Mouse (Mus musculus): ENCODE results near the gene Olfr418. TPM values are rescaled to one million over a fixed set of nuclear protein-coding genes. Genes with fewer than 3 reads are reported as not detected.
"Not testable (repeated sequence)": the region's sequence is repeated elsewhere in the genome, so short reads cannot be mapped to it uniquely, and the experiment has no call there.

Gene Olfr418
- not detected in 2 replicates for polyA plus RNA-seq (2015; fragmentation: Nextera tagmentation; extraction: Ambion mirVana)

DNA sequence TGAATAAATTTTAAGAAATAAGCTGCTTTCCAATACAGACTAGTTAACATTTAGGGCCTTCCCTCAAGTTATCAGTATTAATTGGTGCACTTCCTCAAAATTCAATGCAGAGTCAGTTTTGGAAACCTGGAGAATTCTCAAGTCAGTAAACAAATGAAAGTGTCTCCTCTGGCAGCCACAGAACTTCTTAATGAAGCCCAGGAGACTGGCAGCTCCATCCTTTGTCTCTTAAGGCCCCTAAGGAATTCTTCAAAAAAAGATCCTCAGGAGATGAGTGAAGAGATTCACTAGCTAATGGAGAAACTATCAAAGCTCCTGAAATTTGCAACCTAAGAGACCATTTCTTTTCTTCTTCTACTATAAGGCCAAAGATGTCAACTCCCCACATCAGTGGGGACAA, at the start of gene Olfr418:
TSS of gene Olfr418 (plus strand) at position 301 of the 400 bp plus-strand sequence.
- H3K9me3 ChIP-seq (replicated peaks) = no peaks in the 10 kb centered on the region
- no peak within 1 kb of the TSS for H3K4me3 ChIP-seq (replicated peaks)
- ATAC-seq (ENCODE audit: low read depth) (no peak), DNase-seq (no peak)
- no peak within 1 kb of the TSS for H3K27ac ChIP-seq
- H3K36me3 ChIP-seq = no peaks in the 10 kb centered on the region
- no peaks in the 10 kb centered on the region for H3K27me3 ChIP-seq
- no peaks in the 10 kb centered on the region for H3K4me1 ChIP-seq (replicated peaks)
- H3K4me2 ChIP-seq = no peak within 1 kb of the TSS
- H3K9ac ChIP-seq = no peak within 1 kb of the TSS

DNA sequence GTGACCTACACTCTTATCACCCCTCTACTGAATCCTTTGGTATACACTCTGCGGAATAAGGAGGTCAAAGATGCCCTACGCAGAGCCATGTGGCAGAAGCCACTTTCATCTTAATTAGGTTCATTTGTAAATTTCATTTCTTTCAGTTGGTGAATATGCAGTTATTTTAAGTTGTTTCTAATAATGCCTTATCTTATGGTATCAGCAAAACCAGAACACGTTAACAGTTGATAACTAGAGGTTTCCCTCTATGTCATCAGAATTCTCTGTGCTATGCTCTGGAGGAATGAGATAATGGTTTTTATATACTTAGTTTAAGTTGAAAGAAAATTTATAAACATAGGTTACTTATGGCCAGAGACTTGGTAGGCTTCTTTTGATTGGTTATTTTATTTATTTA, 49.3 kb upstream of the Olfr418 start:
- Histone ChIP-seq H3K4me3 (replicated peaks) (no peak overlapping the region), H3K27me3 (no peaks in the 10 kb centered on the region), H3K4me2 (no peak overlapping the region), H3K36me3 (no peaks in the 10 kb centered on the region), H3K9ac (no peak overlapping the region), H3K4me1 (replicated peaks) (no peaks in the 10 kb centered on the region), H3K27ac (no peak overlapping the region), H3K9me3 (replicated peaks) (no peaks in the 10 kb centered on the region)
- DNase-seq (no peak), ATAC-seq (ENCODE audit: low read depth) (no peak)
- WGBS (ENCODE audit: insufficient replicate concordance) = 64% methylated on average over 3 of the region's 3 CpGs

DNA sequence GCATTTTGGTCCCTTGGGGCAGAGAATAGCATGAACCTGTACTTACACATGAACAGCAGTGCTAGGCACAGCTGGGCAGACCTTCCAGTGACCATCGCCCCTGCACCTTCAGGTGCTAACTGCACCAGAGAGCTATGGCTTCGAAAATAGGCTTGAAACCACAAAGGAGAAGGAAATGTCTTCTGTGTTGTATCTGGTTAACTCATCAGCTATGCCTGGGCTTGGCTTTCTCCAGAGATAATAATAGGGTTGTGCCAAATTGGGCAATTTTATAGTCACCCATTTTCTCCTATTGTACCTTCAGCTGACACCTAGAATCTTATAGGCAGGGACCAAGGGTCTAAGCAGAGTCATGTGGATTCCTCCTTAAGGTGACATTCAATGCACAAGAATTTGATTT, 38.7 kb upstream of the Olfr418 start, which contains the start of gene Fcer1a:
TSS of gene Fcer1a (minus strand) at position 134 of the 400 bp plus-strand sequence.
- Histone ChIP-seq H3K4me3 (replicated peaks) (no peak within 1 kb of the TSS), H3K4me2 (no peak within 1 kb of the TSS), H3K4me1 (replicated peaks) (no peaks in the 10 kb centered on the region), H3K9ac (no peak within 1 kb of the TSS), H3K36me3 (no peaks in the 10 kb centered on the region), H3K9me3 (replicated peaks) (no peaks in the 10 kb centered on the region), H3K27ac (no peak within 1 kb of the TSS), H3K27me3 (no peaks in the 10 kb centered on the region)
- no peak for ATAC-seq (ENCODE audit: low read depth)
- 16% methylated on average over 2 of the region's 2 CpGs for WGBS (ENCODE audit: insufficient replicate concordance)
- no peak for DNase-seq

DNA sequence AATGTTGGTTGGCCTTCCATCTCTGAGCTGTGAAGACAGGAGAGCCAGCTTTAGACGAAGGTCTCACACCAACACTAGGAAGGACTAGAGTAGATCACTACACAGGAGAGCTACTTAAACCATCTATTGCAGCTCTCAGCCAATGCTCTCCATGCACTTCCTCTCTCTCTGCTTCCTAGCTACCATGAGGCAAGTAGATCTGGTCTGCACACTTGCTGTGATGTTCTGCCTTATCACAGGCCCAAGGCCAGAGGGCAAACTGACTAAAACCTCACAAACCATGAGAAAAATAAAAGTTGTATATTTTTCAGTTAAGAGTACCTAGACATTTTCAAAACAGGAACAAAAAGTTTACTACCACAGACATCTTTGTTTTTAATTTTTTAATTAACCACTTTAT, 28.8 kb upstream of the Olfr418 start:
- not testable (repeated sequence) for H3K27ac ChIP-seq; H3K4me1 ChIP-seq (replicated peaks); H3K9me3 ChIP-seq (replicated peaks); H3K36me3 ChIP-seq; H3K27me3 ChIP-seq; ATAC-seq (ENCODE audit: low read depth); H3K4me2 ChIP-seq; DNase-seq; H3K9ac ChIP-seq; H3K4me3 ChIP-seq (replicated peaks)
- WGBS (ENCODE audit: insufficient replicate concordance) = 48% methylated on average over 1 of the region's 1 CpGs

DNA sequence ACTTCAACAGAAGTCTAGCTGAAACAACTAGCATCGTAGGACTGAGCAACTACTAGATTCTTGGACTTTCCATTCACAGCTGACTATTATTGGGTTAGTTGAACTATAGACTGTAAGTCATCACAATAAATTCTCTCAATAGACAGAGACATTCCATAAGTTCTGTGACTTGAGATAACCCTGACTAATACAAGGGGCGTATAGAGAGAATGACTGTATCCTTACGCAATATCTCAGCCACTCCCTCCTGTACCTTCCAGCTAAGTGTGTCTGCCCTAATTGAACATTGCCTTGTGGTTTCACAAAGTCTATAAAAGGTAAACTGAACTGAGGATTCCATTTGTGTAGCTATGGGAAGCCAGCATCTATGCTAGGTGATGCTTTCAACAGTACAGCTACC, 15.9 kb upstream of the Olfr418 start:
- 61% methylated on average over 3 of the region's 3 CpGs for WGBS (ENCODE audit: insufficient replicate concordance)

GRCm38 (mm10) chr1:173277677-173278076, 11.9 kb downstream of the Olfr418 start, which contains the start of gene Mptx2:
Mptx2 (minus strand) TSS chr1:173277777.
- WGBS (ENCODE audit: insufficient replicate concordance) = 54% methylated on average over 3 of the region's 3 CpGs

More for the DNA sequence above, 15.9 kb upstream of the Olfr418 start:
- Histone ChIP-seq H3K36me3 (no peaks in the 10 kb centered on the region), H3K4me2 (no peak overlapping the region), H3K27ac (no peak overlapping the region), H3K9ac (no peak overlapping the region), H3K27me3 (no peaks in the 10 kb centered on the region), H3K9me3 (replicated peaks) (no peaks in the 10 kb centered on the region), H3K4me3 (replicated peaks) (no peak overlapping the region), H3K4me1 (replicated peaks) (no peaks in the 10 kb centered on the region)
- DNase-seq (no peak), ATAC-seq (ENCODE audit: low read depth) (no peak)

GRCm38 (mm10) chr1:173302795-173303194, 37.0 kb downstream of the Olfr418 start:
- 40% methylated on average over 3 of the region's 3 CpGs for WGBS (ENCODE audit: insufficient replicate concordance)
- not testable (repeated sequence) for H3K27ac ChIP-seq; ATAC-seq (ENCODE audit: low read depth); H3K4me1 ChIP-seq (replicated peaks); H3K4me3 ChIP-seq (replicated peaks); H3K9ac ChIP-seq; H3K36me3 ChIP-seq; DNase-seq; H3K27me3 ChIP-seq; H3K4me2 ChIP-seq; H3K9me3 ChIP-seq (replicated peaks)

More at GRCm38 (mm10) chr1:173277677-173278076, 11.9 kb downstream of the Olfr418 start, which contains the start of gene Mptx2:
- Histone ChIP-seq H3K9ac (no peak within 1 kb of the TSS), H3K36me3 (no peaks in the 10 kb centered on the region), H3K4me2 (no peak within 1 kb of the TSS), H3K27me3 (no peaks in the 10 kb centered on the region), H3K9me3 (replicated peaks) (no peaks in the 10 kb centered on the region), H3K27ac (no peak within 1 kb of the TSS), H3K4me1 (replicated peaks) (no peaks in the 10 kb centered on the region), H3K4me3 (replicated peaks) (no peak within 1 kb of the TSS)
- DNase-seq (no peak), ATAC-seq (ENCODE audit: low read depth) (no peak)

DNA sequence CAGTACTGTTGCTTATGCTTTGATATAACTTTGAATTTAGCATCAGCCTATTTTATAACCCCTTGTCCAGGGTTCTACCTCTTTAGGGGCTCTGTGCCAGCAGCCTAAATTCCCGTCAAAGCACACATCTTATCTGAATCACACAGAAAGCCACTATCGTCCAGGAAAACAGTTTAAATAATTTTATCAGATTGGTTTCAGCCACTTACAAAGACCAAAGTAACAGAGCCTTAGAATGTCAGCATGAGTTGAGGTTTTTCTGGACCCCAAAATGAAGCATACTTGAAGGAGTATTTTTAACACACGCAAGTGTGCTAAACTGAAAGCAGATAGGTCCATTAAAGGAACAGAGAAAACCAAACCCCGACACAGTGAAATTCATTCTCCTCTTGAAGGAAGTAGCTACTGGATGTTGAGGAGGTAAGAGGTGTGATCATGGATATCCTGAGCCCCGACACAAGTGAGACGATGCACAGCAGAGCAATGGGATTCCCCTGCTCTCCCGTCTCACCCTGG, 47.8 kb downstream of the Olfr418 start:
- H3K4me3 ChIP-seq (replicated peaks); H3K27me3 ChIP-seq; DNase-seq; H3K36me3 ChIP-seq; ATAC-seq (ENCODE audit: low read depth); H3K4me1 ChIP-seq (replicated peaks); H3K27ac ChIP-seq; H3K4me2 ChIP-seq; H3K9ac ChIP-seq; H3K9me3 ChIP-seq (replicated peaks): not testable (repeated sequence)
- 51% methylated on average over 7 of the region's 7 CpGs for WGBS (ENCODE audit: insufficient replicate concordance)

DNA sequence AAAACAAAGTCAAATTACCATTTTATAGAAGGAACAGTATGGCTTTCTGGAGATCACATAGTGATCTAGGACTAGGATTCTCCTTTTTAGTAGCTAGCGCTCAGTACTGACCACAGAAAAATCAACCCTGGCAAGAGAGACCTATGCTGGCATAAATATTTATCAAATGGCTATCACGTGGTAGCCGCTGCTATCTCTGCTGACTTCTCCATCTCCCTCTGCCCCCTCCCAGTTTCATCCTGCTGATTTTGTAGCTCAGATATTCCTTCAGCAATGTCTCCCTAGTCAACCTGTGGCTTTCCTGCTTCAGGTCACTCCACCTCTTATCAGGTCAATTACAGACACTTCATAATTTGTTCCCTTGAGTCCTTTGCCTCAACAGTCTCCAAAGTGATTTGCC, 49.9 kb downstream of the Olfr418 start:
- H3K9me3 ChIP-seq (replicated peaks) = no peaks in the 10 kb centered on the region
- H3K4me3 ChIP-seq (replicated peaks) = no peak overlapping the region
- H3K4me2 ChIP-seq = no peak overlapping the region
- no peaks in the 10 kb centered on the region for H3K27me3 ChIP-seq
- ATAC-seq (ENCODE audit: low read depth) (no peak), DNase-seq (no peak)
- H3K27ac ChIP-seq = no peak overlapping the region
- WGBS (ENCODE audit: insufficient replicate concordance) = 66% methylated on average over 3 of the region's 3 CpGs
- no peaks in the 10 kb centered on the region for H3K36me3 ChIP-seq
- no peak overlapping the region for H3K9ac ChIP-seq
- 0 out of 2 replicates have a peak, but pooled peaks cover 6% of the 10 kb centered on the region for H3K4me1 ChIP-seq (replicated peaks)

GRCm38 (mm10) chr1:173317925-173318477, 52.2 kb downstream of the Olfr418 start:
- no peak for DNase-seq
- Histone ChIP-seq H3K4me3 (replicated peaks) (no peak overlapping the region), H3K27me3 (no peaks in the 10 kb centered on the region), H3K9ac (no peak overlapping the region), H3K36me3 (no peaks in the 10 kb centered on the region), H3K9me3 (replicated peaks) (no peaks in the 10 kb centered on the region), H3K27ac (no peak overlapping the region), H3K4me1 (replicated peaks) (0 out of 2 replicates have a peak, but pooled peaks cover 6% of the 10 kb centered on the region), H3K4me2 (no peak overlapping the region)
- no peak for ATAC-seq (ENCODE audit: low read depth)
- 52% methylated on average over 2 of the region's 2 CpGs for WGBS (ENCODE audit: insufficient replicate concordance)

DNA sequence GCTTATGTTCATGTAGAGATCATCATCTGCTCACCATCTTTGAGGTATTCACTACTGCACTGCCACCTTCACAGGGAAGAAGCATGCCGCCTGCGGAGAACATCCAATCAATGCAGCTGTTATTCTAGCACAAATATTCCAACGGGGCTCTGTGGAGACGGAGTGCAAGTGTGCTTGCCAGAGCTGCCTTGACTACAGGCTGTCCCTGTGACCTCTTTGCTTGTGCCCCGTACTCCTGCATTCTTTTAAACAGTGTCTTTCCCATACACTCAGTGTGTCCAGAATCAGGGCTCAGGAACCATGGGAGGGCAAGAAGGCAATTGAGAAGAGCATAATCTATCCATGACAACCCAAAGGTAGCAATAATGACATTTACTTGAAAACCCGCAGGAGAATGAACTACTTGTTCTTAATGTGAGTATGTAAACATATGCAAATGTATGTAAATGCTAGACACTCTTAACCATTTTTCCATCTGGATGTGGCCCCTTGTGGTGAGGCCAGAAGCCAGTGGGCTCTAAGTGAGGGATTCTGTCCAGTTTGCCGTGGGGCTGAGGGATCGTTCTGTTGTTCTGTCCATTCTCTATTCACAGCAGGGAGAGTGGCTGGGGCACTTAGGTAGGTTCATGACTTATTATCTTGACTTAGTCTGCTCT, 55.9 kb downstream of the Olfr418 start:
- DNase-seq = no peak
- H3K9ac ChIP-seq = no peak overlapping the region
- H3K9me3 ChIP-seq (replicated peaks) = no peaks in the 10 kb centered on the region
- H3K27me3 ChIP-seq = no peaks in the 10 kb centered on the region
- no peak overlapping the region for H3K27ac ChIP-seq
- no peak overlapping the region for H3K4me3 ChIP-seq (replicated peaks)
- WGBS (ENCODE audit: insufficient replicate concordance) = 71% methylated on average over 8 of the region's 8 CpGs
- H3K36me3 ChIP-seq = no peaks in the 10 kb centered on the region
- no peak for ATAC-seq (ENCODE audit: low read depth)
- H3K4me1 ChIP-seq (replicated peaks) = peaks cover 30% of the 10 kb centered on the region
- no peak overlapping the region for H3K4me2 ChIP-seq

GRCm38 (mm10) chr1:173322249-173322627, 56.4 kb downstream of the Olfr418 start:
- Histone ChIP-seq H3K4me2 (no peak overlapping the region), H3K9me3 (replicated peaks) (no peaks in the 10 kb centered on the region), H3K4me1 (replicated peaks) (peaks cover 35% of the 10 kb centered on the region), H3K9ac (no peak overlapping the region), H3K36me3 (no peaks in the 10 kb centered on the region), H3K4me3 (replicated peaks) (no peak overlapping the region), H3K27me3 (no peaks in the 10 kb centered on the region), H3K27ac (no peak overlapping the region)
- 59% methylated on average over 6 of the region's 6 CpGs for WGBS (ENCODE audit: insufficient replicate concordance)
- ATAC-seq (ENCODE audit: low read depth) (no peak), DNase-seq (no peak)

Data from liver, embryonic 13.5 days (tissue).